Mouse (Mus musculus): ENCODE measurements at regions not wholly inside any gene's neighbourhood (a gene's known extent, or its start where the extent isn't known, plus 50 kb on each side); places are given as distances from the start of the nearest gene placed in this dataset.

DNA sequence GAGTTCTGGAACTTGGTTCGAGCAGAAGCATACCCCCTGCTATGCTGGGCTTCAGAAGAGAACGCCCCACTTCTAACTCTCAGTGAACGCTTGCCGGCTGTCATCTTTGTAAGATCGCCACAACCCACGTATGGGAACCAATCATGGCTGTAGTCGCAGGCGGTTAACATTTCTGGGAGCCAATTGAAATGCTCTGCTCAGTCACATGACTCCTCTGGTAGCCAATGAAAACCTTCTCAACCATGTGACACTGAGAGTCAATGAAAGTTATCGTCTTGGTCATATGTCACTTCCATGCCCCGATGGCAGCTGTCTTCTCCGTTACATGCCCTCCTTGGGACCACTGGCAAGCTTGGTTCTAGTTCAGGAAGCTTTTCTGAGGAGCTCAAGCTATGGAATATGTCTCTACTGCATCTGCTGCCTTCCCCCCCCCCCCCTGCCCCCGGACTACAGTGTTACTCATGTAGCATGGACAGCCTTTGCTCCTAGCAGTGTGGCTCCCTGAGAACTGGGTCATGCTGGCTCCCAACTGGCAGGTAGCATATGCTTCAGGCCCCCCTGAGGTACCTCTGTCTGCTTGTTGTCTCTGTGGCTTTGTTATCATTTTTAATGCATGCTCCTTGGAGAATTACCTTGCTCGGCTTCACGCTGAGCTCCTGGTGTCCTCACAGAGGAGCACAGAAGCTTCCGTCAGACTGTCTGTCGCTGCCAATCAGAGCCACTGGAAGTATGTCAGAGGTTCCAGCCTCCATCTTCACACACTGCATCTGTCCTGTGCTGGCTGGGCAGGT, 122.3 kb upstream of the Ajap1 start:
- no peak for TF ChIP-seq POLR2A (IDR thresholded peaks at IDR 0.05; ENCODE audit: borderline replicate concordance, low read depth, low read length)
- TF ChIP-seq CTCF (IDR thresholded peaks at IDR 0.05; ENCODE audit: low read depth, low read length): no peak
